Mouse (Mus musculus): ENCODE measurements around the gene Gabarapl1.

- TF ChIP-seq POLR2A (IDR thresholded peaks at IDR 0.05; ENCODE audit: low read depth, low read length) (no peak), CTCF (IDR thresholded peaks at IDR 0.05; ENCODE audit: extremely low read depth, insufficient read length, insufficient replicate concordance, low read depth, low read length) (no peak)
These were observed 19.6 kb upstream of the Gabarapl1 start for GRCm38 (mm10) chr6:129513409-129513808.

All from small intestine, adult 2 months (tissue).